Mouse (Mus musculus) liver, adult 2 months (tissue): ENCODE data around the gene Lad1.

Experiments used
- CTCF ChIP-seq: fragments of 200-500 bp; IDR thresholded peaks from 2 replicates; pipeline ENCODE4 v1.5.1; 2011; ENCODE audit warnings: low read depth, low read length, control low read depth
- POLR2A ChIP-seq: fragments of 200-500 bp; IDR thresholded peaks from 2 replicates; pipeline ENCODE4 v1.6.1; 2011; ENCODE audit warnings: low read length, control low read depth; ENCODE audit not compliant: insufficient read depth; ENCODE audit errors: extremely low read depth

GRCm38 (mm10) chr1:135863786-135864335 lies 45.5 kb downstream of the Lad1 start:
- TF ChIP-seq POLR2A (no peak), CTCF (no peak)
